Mouse (Mus musculus): ENCODE data around the gene Naif1. TPM values are rescaled to one million over a fixed set of nuclear protein-coding genes. Genes with fewer than 3 reads are reported as not detected.
"Not testable (repeated sequence)": the region's sequence is repeated elsewhere in the genome, so short reads cannot be mapped to it uniquely, and the experiment has no call there.

The Naif1 gene
- polyA plus RNA-seq, 1 experiment from 2014 or later, result 8.2 TPM

DNA sequence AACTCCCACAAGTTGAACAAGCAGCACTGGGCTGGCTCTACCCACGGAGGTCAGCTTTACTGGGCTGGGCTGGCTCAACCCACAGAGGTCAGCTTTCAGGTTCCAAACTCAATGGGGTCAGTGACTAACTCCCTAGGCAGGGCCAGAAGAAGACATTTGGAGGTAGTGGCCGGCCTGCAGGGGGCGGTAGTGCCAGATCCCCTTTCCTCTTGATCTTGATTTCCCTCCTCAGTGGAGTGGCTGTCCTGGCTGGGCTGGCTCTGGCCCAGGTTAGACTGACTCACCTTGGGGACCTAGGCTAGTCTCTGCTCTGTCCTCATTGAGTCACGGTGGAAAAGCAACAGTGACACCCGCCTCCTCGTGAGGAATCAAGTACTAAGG, 21.4 kb downstream of the Naif1 start:
- 82% methylated on average over 6 of the region's 6 CpGs for WGBS
- H3K9me3 ChIP-seq (ENCODE audit: low read length), result no peaks in the 10 kb centered on the region
- no peaks in the 10 kb centered on the region for H3K36me3 ChIP-seq (ENCODE audit: insufficient read depth, low read length)
- no peak overlapping the region for H3K27ac ChIP-seq (ENCODE audit: low read length)
- no peak for ATAC-seq (ENCODE audit: low FRiP score, low TSS enrichment)
- no peak overlapping the region for H3K4me3 ChIP-seq (ENCODE audit: low read length)
- H3K9ac ChIP-seq (replicated peaks; ENCODE audit: low read length), result no peak overlapping the region
- H3K4me2 ChIP-seq (replicated peaks; ENCODE audit: low read depth, low read length), result no peak overlapping the region
- no peaks in the 10 kb centered on the region for H3K4me1 ChIP-seq (ENCODE audit: insufficient read depth, low read length)
- no peaks in the 10 kb centered on the region for H3K27me3 ChIP-seq (ENCODE audit: insufficient read depth, low read length)

DNA sequence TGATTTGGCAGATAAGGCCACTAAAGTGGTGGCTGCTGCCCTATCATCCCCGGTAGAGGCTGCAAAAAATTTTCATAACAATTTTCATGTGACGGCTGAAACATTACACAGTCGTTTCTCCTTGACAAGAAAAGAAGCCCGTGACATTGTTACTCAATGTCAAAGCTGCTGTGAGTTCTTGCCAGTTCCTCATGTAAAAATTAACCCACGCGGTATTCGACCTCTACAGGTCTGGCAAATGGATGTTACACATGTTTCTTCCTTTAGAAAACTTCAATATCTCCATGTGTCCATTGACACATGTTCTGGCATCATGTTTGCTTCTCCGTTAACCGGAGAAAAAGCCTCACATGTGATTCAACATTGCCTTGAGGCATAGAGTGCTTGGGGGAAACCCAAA, 25.1 kb downstream of the Naif1 start:
- H3K9ac ChIP-seq (replicated peaks; ENCODE audit: low read length); H3K36me3 ChIP-seq (ENCODE audit: insufficient read depth, low read length); H3K4me1 ChIP-seq (ENCODE audit: insufficient read depth, low read length); H3K4me3 ChIP-seq (ENCODE audit: low read length); H3K27ac ChIP-seq (ENCODE audit: low read length); H3K9me3 ChIP-seq (ENCODE audit: low read length); H3K4me2 ChIP-seq (replicated peaks; ENCODE audit: low read depth, low read length); ATAC-seq (ENCODE audit: low FRiP score, low TSS enrichment); H3K27me3 ChIP-seq (ENCODE audit: insufficient read depth, low read length): not testable (repeated sequence)
- WGBS, result 90% methylated on average over 3 of the region's 9 CpGs

DNA sequence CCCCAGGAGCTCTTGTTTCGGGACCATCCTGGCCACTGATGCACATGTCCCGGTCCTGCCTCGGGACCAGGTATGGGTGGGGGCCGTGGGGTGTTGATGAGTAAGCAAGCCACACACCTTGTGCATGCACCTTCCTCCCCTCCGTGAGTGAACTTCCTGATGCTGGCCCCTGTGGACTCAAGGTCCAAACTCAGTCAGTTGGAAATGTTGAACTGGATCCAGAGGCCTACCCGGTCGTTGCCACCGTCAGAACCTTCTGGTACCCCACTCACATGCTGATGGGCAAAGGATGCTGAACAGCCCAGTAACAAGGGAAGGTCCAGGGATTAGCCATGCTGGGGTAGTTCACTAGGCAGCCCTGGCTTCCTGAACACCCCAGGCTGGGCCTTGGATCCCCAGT, 32.1 kb downstream of the Naif1 start:
- no peak overlapping the region for H3K9ac ChIP-seq (replicated peaks; ENCODE audit: low read length)
- no peaks in the 10 kb centered on the region for H3K9me3 ChIP-seq (ENCODE audit: low read length)
- H3K4me3 ChIP-seq (ENCODE audit: low read length), result no peak overlapping the region
- WGBS, result 84% methylated on average over 8 of the region's 8 CpGs
- H3K4me1 ChIP-seq (ENCODE audit: insufficient read depth, low read length), result no peaks in the 10 kb centered on the region
- no peak overlapping the region for H3K4me2 ChIP-seq (replicated peaks; ENCODE audit: low read depth, low read length)
- no peak for ATAC-seq (ENCODE audit: low FRiP score, low TSS enrichment)
- H3K27ac ChIP-seq (ENCODE audit: low read length), result no peak overlapping the region
- H3K36me3 ChIP-seq (ENCODE audit: insufficient read depth, low read length), result no peaks in the 10 kb centered on the region
- H3K27me3 ChIP-seq (ENCODE audit: insufficient read depth, low read length), result no peaks in the 10 kb centered on the region

DNA sequence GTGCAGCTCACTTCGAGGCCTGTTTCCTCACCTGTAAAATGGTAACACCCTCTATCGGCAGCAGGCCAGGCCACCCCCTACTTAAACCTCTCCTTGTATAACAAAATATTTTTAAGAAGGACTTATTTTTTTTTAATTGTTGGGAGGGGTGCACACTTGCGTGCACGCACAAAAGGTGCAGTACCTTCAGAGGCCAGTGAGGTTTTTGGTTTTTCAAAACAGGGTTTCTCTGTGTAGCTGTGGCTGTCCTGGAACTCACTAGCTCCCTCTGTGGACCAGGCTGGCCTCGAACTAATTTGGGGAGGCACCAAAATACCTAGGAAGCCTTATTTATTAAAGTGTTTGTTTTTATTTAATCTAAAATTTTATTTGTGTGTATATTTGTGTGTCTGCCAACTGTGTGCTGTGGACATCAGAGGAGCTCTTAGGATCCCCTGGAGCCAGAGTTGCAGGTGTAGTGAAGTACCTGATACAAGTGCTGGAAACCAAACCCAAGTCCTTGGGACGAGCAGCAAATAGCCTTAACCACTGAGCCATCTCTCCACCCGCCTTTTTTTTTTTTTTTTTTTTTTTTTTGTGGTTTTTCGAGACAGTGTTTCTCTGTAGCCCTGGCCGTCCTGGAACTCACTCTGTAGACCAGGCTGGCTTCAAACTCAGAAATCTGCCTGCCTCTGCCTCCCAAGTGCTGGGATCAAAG, 33.1 kb downstream of the Naif1 start:
- no peak overlapping the region for H3K4me3 ChIP-seq (ENCODE audit: low read length)
- H3K36me3 ChIP-seq (ENCODE audit: insufficient read depth, low read length), result no peaks in the 10 kb centered on the region
- no peaks in the 10 kb centered on the region for H3K27me3 ChIP-seq (ENCODE audit: insufficient read depth, low read length)
- no peak overlapping the region for H3K9ac ChIP-seq (replicated peaks; ENCODE audit: low read length)
- H3K27ac ChIP-seq (ENCODE audit: low read length), result no peak overlapping the region
- no peaks in the 10 kb centered on the region for H3K9me3 ChIP-seq (ENCODE audit: low read length)
- no peaks in the 10 kb centered on the region for H3K4me1 ChIP-seq (ENCODE audit: insufficient read depth, low read length)
- no peak for ATAC-seq (ENCODE audit: low FRiP score, low TSS enrichment)
- WGBS, result 76% methylated on average over 9 of the region's 9 CpGs
- H3K4me2 ChIP-seq (replicated peaks; ENCODE audit: low read depth, low read length), result no peak overlapping the region

DNA sequence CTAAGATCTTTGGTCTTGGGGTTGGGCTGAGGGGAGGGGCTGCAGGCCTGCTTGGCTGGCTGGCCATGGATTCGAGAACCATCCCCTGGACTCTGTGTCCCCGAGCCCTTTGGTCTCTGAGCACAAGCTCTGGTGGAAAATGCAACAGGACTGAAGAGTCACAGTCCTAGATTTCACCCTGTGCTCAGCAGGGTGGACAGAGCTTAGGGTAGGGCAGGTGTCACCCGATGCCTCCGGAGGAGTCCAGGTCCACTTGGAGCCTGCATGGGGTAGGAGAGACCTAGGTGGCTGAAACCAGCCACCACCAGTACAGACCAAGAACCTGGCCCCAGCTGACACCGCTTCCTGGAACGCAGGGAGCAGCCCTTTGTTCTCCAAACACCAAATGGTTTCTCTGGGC, 34.7 kb downstream of the Naif1 start:
- H3K4me1 ChIP-seq (ENCODE audit: insufficient read depth, low read length), result no peaks in the 10 kb centered on the region
- WGBS, result 64% methylated on average over 6 of the region's 6 CpGs
- ATAC-seq (ENCODE audit: low FRiP score, low TSS enrichment), result no peak
- H3K27me3 ChIP-seq (ENCODE audit: insufficient read depth, low read length), result no peaks in the 10 kb centered on the region
- no peaks in the 10 kb centered on the region for H3K9me3 ChIP-seq (ENCODE audit: low read length)
- no peaks in the 10 kb centered on the region for H3K36me3 ChIP-seq (ENCODE audit: insufficient read depth, low read length)
- no peak overlapping the region; the same call in 1 of the 2 replicates for H3K9ac ChIP-seq (replicated peaks; ENCODE audit: low read length)
- no peak overlapping the region for H3K4me2 ChIP-seq (replicated peaks; ENCODE audit: low read depth, low read length)
- H3K27ac ChIP-seq (ENCODE audit: low read length), result 0 out of 2 replicates have a peak overlapping the region, but pooled peaks have one; percentile 3
- no peak overlapping the region for H3K4me3 ChIP-seq (ENCODE audit: low read length)

DNA sequence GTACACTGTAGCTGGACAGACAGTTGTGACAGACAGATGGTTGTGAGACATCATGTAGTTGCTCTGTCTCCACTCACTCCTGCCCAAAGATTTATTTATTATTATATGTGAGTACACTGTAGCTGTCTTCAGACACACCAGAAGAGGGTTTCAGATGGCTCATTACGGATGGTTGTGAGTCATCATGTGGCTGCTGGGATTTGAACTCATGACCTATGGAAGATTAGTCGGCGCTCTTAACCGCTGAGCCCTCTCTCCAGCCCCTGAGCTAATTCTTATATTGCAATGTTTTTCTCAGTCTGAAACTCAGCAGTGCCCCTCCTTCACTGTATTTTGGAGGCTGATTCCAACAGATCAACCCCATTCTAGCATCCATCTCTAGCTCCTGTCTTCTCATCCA, 35.5 kb downstream of the Naif1 start:
- no peaks in the 10 kb centered on the region for H3K27me3 ChIP-seq (ENCODE audit: insufficient read depth, low read length)
- no peak overlapping the region for H3K4me2 ChIP-seq (replicated peaks; ENCODE audit: low read depth, low read length)
- no peaks in the 10 kb centered on the region for H3K9me3 ChIP-seq (ENCODE audit: low read length)
- no peak for ATAC-seq (ENCODE audit: low FRiP score, low TSS enrichment)
- no peaks in the 10 kb centered on the region for H3K36me3 ChIP-seq (ENCODE audit: insufficient read depth, low read length)
- H3K9ac ChIP-seq (replicated peaks; ENCODE audit: low read length), result no peak overlapping the region; the same call in 1 of the 2 replicates
- no peaks in the 10 kb centered on the region for H3K4me1 ChIP-seq (ENCODE audit: insufficient read depth, low read length)
- no peak overlapping the region for H3K4me3 ChIP-seq (ENCODE audit: low read length)
- H3K27ac ChIP-seq (ENCODE audit: low read length), result no peak overlapping the region
- 82% methylated on average over 4 of the region's 4 CpGs for WGBS

DNA sequence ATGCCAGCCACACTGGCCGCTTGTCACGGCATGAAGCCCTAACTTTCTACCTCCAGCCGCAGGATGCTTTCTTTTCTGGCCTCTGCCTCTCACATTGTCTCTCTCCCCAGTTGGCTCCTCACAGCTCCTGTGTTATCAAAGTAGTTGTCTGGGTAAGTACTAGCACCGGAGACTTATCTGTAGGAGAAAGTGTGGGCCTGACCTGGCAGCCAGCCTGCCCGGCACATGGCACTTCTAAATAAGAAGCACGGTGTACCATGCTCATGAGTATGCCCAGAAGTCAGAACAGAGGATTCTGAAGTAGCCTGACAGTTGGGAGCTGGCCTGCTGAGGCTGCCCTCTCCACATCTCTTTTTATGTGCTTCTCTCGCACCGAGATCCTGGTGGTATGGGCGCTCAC, 35.9 kb downstream of the Naif1 start:
- H3K4me3 ChIP-seq (ENCODE audit: low read length), result no peak overlapping the region
- no peaks in the 10 kb centered on the region for H3K27me3 ChIP-seq (ENCODE audit: insufficient read depth, low read length)
- ATAC-seq (ENCODE audit: low FRiP score, low TSS enrichment), result no peak
- WGBS, result 94% methylated on average over 9 of the region's 9 CpGs
- H3K27ac ChIP-seq (ENCODE audit: low read length), result no peak overlapping the region
- no peak overlapping the region for H3K4me2 ChIP-seq (replicated peaks; ENCODE audit: low read depth, low read length)
- H3K9me3 ChIP-seq (ENCODE audit: low read length), result no peaks in the 10 kb centered on the region
- H3K9ac ChIP-seq (replicated peaks; ENCODE audit: low read length), result no peak overlapping the region
- no peaks in the 10 kb centered on the region for H3K4me1 ChIP-seq (ENCODE audit: insufficient read depth, low read length)
- H3K36me3 ChIP-seq (ENCODE audit: insufficient read depth, low read length), result no peaks in the 10 kb centered on the region

DNA sequence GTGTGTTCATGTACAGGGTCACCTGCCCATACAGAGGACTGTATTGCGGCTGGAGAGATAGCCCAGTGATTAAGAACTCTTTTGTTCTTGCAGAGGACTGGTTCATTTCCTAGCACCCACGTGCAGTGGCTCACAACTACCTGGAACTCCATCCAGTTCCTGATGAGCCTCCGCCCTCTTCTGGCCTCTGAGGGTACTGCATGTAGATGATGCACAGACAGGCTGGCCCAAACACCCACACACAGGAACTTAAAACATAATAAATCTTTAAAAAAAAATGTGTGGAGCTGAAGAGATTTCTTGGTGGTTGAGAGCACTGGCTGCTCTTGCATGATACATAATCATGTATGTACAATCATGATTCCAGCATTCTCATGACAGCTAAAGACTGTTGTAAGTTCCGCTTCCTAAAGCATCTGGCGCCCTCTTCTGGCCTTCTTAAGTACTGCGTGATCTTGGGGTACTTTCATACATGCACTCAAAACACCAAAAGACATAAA, 36.9 kb downstream of the Naif1 start:
- Histone ChIP-seq H3K27ac (ENCODE audit: low read length) (no peak overlapping the region), H3K4me1 (ENCODE audit: insufficient read depth, low read length) (no peaks in the 10 kb centered on the region), H3K9me3 (ENCODE audit: low read length) (no peaks in the 10 kb centered on the region), H3K4me2 (replicated peaks; ENCODE audit: low read depth, low read length) (no peak overlapping the region), H3K36me3 (ENCODE audit: insufficient read depth, low read length) (no peaks in the 10 kb centered on the region), H3K9ac (replicated peaks; ENCODE audit: low read length) (no peak overlapping the region), H3K27me3 (ENCODE audit: insufficient read depth, low read length) (no peaks in the 10 kb centered on the region), H3K4me3 (ENCODE audit: low read length) (no peak overlapping the region)
- 3% methylated on average over 6 of the region's 6 CpGs for WGBS
- ATAC-seq (ENCODE audit: low FRiP score, low TSS enrichment), result peak; percentile 43; the same call in 1 of the 2 replicates

DNA sequence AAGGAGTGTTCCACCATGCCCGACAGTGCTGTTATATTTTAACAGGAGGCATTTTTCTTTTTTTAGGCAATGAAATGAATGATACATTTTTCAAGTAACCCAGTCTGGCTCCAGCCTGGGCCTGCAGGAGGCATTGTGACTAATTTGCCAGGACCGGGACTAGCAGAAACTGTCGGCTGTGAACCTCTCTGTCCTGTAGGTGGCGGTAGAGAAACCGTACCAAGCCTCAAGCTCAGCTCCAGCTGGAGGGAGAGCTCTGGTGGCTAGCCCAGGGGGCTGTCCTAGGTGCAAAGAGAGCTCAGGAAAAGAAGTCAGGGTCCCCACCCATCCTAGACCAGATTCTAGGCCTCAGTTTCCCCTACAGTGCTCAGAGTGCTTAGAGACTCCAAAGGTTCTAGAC, 38.4 kb downstream of the Naif1 start:
- Histone ChIP-seq H3K4me3 (ENCODE audit: low read length) (no peak overlapping the region), H3K36me3 (ENCODE audit: insufficient read depth, low read length) (no peaks in the 10 kb centered on the region), H3K27me3 (ENCODE audit: insufficient read depth, low read length) (no peaks in the 10 kb centered on the region), H3K27ac (ENCODE audit: low read length) (no peak overlapping the region), H3K4me2 (replicated peaks; ENCODE audit: low read depth, low read length) (no peak overlapping the region), H3K9me3 (ENCODE audit: low read length) (no peaks in the 10 kb centered on the region), H3K9ac (replicated peaks; ENCODE audit: low read length) (no peak overlapping the region), H3K4me1 (ENCODE audit: insufficient read depth, low read length) (no peaks in the 10 kb centered on the region)
- 2% methylated on average over 5 of the region's 5 CpGs for WGBS
- ATAC-seq (ENCODE audit: low FRiP score, low TSS enrichment), result 0 out of 2 replicates have a peak, but pooled peaks have one; percentile 32

DNA sequence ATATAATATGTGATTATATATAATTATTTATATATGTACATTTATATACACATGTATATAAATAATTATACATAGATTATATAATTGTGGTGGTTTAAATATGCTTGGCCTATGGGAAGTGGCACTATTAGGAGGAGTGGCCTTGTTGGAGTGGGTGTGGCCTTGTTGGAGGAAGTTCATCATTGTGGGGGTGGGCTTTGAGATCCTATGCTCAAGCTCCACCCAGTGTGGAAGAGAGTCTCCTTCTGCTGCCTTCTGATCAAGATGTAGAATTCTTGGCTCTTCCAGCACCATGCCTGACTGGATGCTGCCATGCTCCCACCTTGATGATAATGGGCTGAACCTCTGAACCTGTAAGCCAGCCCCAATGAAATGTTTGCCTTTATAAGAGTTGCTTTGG, 40.5 kb downstream of the Naif1 start:
- not testable (repeated sequence) for H3K4me3 ChIP-seq (ENCODE audit: low read length); H3K9me3 ChIP-seq (ENCODE audit: low read length); H3K9ac ChIP-seq (replicated peaks; ENCODE audit: low read length); H3K27me3 ChIP-seq (ENCODE audit: insufficient read depth, low read length); H3K36me3 ChIP-seq (ENCODE audit: insufficient read depth, low read length); H3K4me2 ChIP-seq (replicated peaks; ENCODE audit: low read depth, low read length); ATAC-seq (ENCODE audit: low FRiP score, low TSS enrichment); H3K27ac ChIP-seq (ENCODE audit: low read length); H3K4me1 ChIP-seq (ENCODE audit: insufficient read depth, low read length)

Measured in kidney, embryonic 16.5 days (tissue).